Mouse (Mus musculus) midbrain, postnatal 0 days (tissue): ENCODE results near the gene Tcta. TPM values are rescaled to one million over a fixed set of nuclear protein-coding genes. Genes with fewer than 3 reads are reported as not detected.

Experiments used
- ATAC-seq: fragments of 200-750 bp; cut with Nextera tagmentation; 2 replicates; pipeline ENCODE4 v1.8.0; 2017; ENCODE audit warnings: moderate number of reproducible peaks, mild to moderate bottlenecking, moderate TSS enrichment, moderate library complexity; ENCODE audit not compliant: low FRiP score
- DNase-seq: peaks from one replicate; pipeline ENCODE4 v3.0.0-alpha.2; 2015; ENCODE audit warnings: low spot score
- H3K27ac ChIP-seq: fragments of 300-500 bp; sonication (generic); 2 replicates; pipeline ENCODE4 v1.5.1; 2014; ENCODE audit warnings: low read depth, mild to moderate bottlenecking, low read length, mixed read lengths
- H3K27me3 ChIP-seq: fragments of 300-500 bp; sonication (generic); 2 replicates; pipeline ENCODE4 v1.6.1; 2014; ENCODE audit warnings: low read length, control low read depth, mixed read lengths; ENCODE audit not compliant: insufficient read depth
- H3K36me3 ChIP-seq: fragments of 300-500 bp; sonication (generic); 2 replicates; pipeline ENCODE4 v1.6.1; 2014; ENCODE audit warnings: low read length, control low read depth, mixed read lengths; ENCODE audit not compliant: insufficient read depth
- H3K4me1 ChIP-seq: fragments of 300-500 bp; sonication (generic); 2 replicates; pipeline ENCODE4 v1.6.1; 2014; ENCODE audit warnings: mild to moderate bottlenecking, control low read depth, antibody characterized with exemption, low read length, mixed read lengths; ENCODE audit not compliant: insufficient read depth
- H3K4me2 ChIP-seq: fragments of 300-500 bp; sonication (generic); 2 replicates; pipeline ENCODE4 v1.6.1; 2014; ENCODE audit warnings: low read depth, mild to moderate bottlenecking, low read length, mixed read lengths; ENCODE audit not compliant: poor library complexity, severe bottlenecking
- H3K4me3 ChIP-seq: fragments of 300-500 bp; sonication (generic); 2 replicates; pipeline ENCODE4 v1.5.1; 2014; ENCODE audit warnings: low read depth, mild to moderate bottlenecking, low read length, moderate library complexity
- H3K9ac ChIP-seq: fragments of 300-500 bp; sonication (generic); replicated peaks from 2 replicates; pipeline ENCODE4 v1.6.1; 2014; ENCODE audit warnings: mild to moderate bottlenecking, low read length, moderate library complexity, mixed read lengths; ENCODE audit not compliant: poor library complexity, severe bottlenecking
- H3K9me3 ChIP-seq: fragments of 300-500 bp; sonication (generic); 2 replicates; pipeline ENCODE4 v1.6.1; 2016; ENCODE audit warnings: low read length, control low read depth
- CTCF ChIP-seq: IDR thresholded peaks from 2 replicates; pipeline ENCODE4 v1.5.1; 2016; ENCODE audit warnings: antibody characterized with exemption, mild to moderate bottlenecking
- WGBS: fragments of 180-500 bp; shearing (Covaris S2); extraction: QIAGEN DNeasy Blood & Tissue Kit; methylation state at CpG from one replicate; pipeline ENCODE4 v1.1.7; 2014; 5-methylcytosine and 5-hydroxymethylcytosine counted together
- polyA plus RNA-seq: library from polyadenylated mRNA; unstranded; fragments of >200 nt; fragmentation: Nextera tagmentation; extraction: Ambion mirVana; gene quantifications from 2 replicates; pipeline ENCODE4 v1.2.1, GENCODE M21; 2015
- total RNA-seq: library from RNA; depleted of rRNA; stranded (reverse); fragments of >200 nt; gene quantifications from 2 replicates; pipeline ENCODE4 v1.2.3, GENCODE M21; 2014

Tcta gene
- total and polyA plus RNA-seq, 2 experiments from 2014 or later = 61.2 to 76.3 TPM

DNA sequence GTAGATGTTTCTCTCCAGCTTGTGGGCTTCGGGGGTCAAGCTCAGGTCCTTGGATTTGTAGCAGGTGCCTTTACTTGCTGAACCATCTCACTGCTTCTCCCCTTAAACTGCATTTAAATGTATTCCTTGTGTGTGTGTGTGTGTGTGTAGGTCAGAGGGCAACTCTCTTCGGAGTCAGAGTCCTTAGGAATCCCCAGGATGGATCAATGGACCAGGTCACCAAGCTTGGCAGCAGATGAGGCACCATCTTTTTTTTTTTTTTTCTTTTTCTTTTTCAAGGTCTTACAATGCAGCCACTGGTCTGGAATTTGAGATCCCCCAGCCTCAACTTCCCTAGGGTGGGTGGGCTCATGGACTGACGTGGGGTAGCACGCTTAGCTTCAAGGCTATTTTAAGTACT lies 38.5 kb upstream of the Tcta start:
- ATAC-seq = no peak
- 69% methylated on average over 4 of the region's 4 CpGs for WGBS
- TF ChIP-seq CTCF = no peak
- Histone ChIP-seq H3K4me3 (no peak overlapping the region), H3K27me3 (no peaks in the 10 kb centered on the region), H3K9me3 (no peaks in the 10 kb centered on the region), H3K4me2 (no peak overlapping the region), H3K4me1 (no peaks in the 10 kb centered on the region), H3K27ac (no peak overlapping the region), H3K9ac (no peak overlapping the region), H3K36me3 (no peaks in the 10 kb centered on the region)
- no peak for DNase-seq

GRCm38 (mm10) chr9:108343835-108344234 lies 37.9 kb upstream of the Tcta start:
- H3K4me2 ChIP-seq = no peak overlapping the region
- H3K4me1 ChIP-seq = no peaks in the 10 kb centered on the region
- H3K9ac ChIP-seq = no peak overlapping the region
- no peaks in the 10 kb centered on the region for H3K9me3 ChIP-seq
- ATAC-seq = no peak
- no peak overlapping the region for H3K4me3 ChIP-seq
- no peak for TF ChIP-seq CTCF
- no peaks in the 10 kb centered on the region for H3K36me3 ChIP-seq
- WGBS = 96% methylated on average over 1 of the region's 1 CpGs
- H3K27ac ChIP-seq = no peak overlapping the region
- H3K27me3 ChIP-seq = no peaks in the 10 kb centered on the region
- DNase-seq = no peak

DNA sequence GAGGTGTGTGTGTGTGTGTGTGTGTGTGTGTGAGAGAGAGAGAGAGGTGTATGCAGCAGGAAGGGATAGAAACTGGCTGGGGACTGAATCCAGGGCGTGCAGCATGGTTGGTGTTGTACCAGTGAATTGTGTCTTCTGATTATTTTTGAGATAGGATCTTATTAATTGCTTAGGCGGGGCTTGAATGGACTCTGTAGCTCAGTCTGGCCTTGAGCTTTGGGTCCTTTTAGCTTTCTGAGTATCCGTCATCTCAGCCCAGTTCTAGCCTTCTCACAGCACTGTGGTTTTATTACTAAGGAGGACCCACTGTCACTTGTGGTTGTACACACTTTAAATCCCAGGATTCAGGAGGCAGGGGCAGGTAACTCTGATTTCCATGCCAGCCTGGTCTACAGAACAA lies 37.4 kb upstream of the Tcta start:
- H3K4me1 ChIP-seq = 0 out of 2 replicates have a peak, but pooled peaks cover 3% of the 10 kb centered on the region
- H3K27ac ChIP-seq = no peak overlapping the region
- no peaks in the 10 kb centered on the region for H3K27me3 ChIP-seq
- ATAC-seq = no peak
- H3K36me3 ChIP-seq = no peaks in the 10 kb centered on the region
- no peaks in the 10 kb centered on the region for H3K9me3 ChIP-seq
- WGBS = 89% methylated on average over 3 of the region's 3 CpGs
- no peak for TF ChIP-seq CTCF
- no peak overlapping the region for H3K9ac ChIP-seq
- no peak overlapping the region for H3K4me3 ChIP-seq
- H3K4me2 ChIP-seq = no peak overlapping the region
- no peak for DNase-seq

DNA sequence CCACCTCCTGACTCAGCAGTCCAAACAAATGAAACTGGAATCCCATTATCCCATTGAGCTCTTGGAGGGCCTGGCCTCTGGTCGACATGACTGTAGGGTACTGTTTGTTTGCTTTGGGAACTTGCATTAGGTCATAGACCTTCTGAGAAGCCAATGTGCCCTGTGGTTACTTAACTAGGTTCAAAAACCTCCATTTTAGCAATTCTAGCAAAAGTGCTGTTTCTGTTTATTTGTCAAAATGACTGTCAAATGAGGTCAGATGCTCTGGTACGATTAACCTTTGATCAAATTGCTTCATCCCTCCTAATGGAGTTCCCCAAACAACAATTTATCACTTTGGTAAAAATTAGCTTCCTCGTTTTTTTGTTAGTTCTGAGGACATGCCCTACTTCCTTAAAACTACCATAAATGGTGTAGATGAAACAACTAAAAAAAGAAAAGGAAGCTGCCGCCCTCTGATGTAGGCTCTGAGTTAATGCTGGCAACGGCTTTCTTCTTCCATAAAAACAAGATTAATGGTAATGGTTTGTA lies 36.4 kb upstream of the Tcta start:
- Histone ChIP-seq H3K4me2 (no peak overlapping the region), H3K9ac (no peak overlapping the region), H3K27me3 (no peaks in the 10 kb centered on the region), H3K4me1 (0 out of 2 replicates have a peak, but pooled peaks cover 3% of the 10 kb centered on the region), H3K27ac (no peak overlapping the region), H3K9me3 (no peaks in the 10 kb centered on the region), H3K4me3 (no peak overlapping the region), H3K36me3 (no peaks in the 10 kb centered on the region)
- DNase-seq = no peak
- ATAC-seq = no peak
- no peak for TF ChIP-seq CTCF
- 54% methylated on average over 5 of the region's 5 CpGs for WGBS

- no peak overlapping the region for H3K4me3 ChIP-seq
- no peaks in the 10 kb centered on the region for H3K36me3 ChIP-seq
- no peak for TF ChIP-seq CTCF
Measured at GRCm38 (mm10) chr9:108341801-108342200, 35.8 kb upstream of the Tcta start.

DNA sequence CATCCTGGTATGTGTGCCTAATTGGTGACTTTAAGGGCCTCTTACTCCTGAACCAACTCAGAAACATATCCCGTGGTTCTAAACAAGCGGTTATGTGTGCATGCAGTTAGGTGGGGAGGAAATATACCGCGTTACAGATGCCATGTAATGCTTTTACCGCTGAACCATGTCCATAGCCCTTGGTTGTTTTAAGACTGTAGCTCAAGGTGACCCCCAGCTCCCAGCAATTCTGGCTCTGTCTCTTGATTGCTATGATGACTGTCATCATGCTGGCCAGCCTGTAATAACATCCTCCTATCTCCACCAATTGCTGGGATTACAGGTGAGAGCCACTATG lies 35.1 kb upstream of the Tcta start:
- 0 out of 2 replicates have a peak, but pooled peaks cover 3% of the 10 kb centered on the region for H3K4me1 ChIP-seq
- H3K36me3 ChIP-seq = no peaks in the 10 kb centered on the region
- H3K4me2 ChIP-seq = no peak overlapping the region
- TF ChIP-seq CTCF = no peak
- no peaks in the 10 kb centered on the region for H3K27me3 ChIP-seq
- WGBS = 91% methylated on average over 5 of the region's 5 CpGs
- ATAC-seq (no peak), DNase-seq (no peak)
- H3K9ac ChIP-seq = no peak overlapping the region
- H3K4me3 ChIP-seq = no peak overlapping the region
- H3K27ac ChIP-seq = no peak overlapping the region
- no peaks in the 10 kb centered on the region for H3K9me3 ChIP-seq

More at GRCm38 (mm10) chr9:108341801-108342200, 35.8 kb upstream of the Tcta start:
- no peak overlapping the region for H3K27ac ChIP-seq
- H3K27me3 ChIP-seq = no peaks in the 10 kb centered on the region
- H3K9ac ChIP-seq = no peak overlapping the region
- DNase-seq (no peak), ATAC-seq (no peak)
- 0 out of 2 replicates have a peak, but pooled peaks cover 3% of the 10 kb centered on the region for H3K4me1 ChIP-seq
- H3K4me2 ChIP-seq = no peak overlapping the region
- no peaks in the 10 kb centered on the region for H3K9me3 ChIP-seq
